Mouse (Mus musculus) urinary bladder, postnatal 4 days (tissue): ENCODE data around the gene Grhpr.
"Not testable (repeated sequence)": the region's sequence is repeated elsewhere in the genome, so short reads cannot be mapped to it uniquely, and the experiment has no call there.

Experiments
- DNase-seq, 2 experiments: peaks; one replicate each; pipeline ENCODE4 v3.0.0; 2021 to 2022; ENCODE audit warnings: low spot score in 2 of 2

Gene Grhpr

DNA sequence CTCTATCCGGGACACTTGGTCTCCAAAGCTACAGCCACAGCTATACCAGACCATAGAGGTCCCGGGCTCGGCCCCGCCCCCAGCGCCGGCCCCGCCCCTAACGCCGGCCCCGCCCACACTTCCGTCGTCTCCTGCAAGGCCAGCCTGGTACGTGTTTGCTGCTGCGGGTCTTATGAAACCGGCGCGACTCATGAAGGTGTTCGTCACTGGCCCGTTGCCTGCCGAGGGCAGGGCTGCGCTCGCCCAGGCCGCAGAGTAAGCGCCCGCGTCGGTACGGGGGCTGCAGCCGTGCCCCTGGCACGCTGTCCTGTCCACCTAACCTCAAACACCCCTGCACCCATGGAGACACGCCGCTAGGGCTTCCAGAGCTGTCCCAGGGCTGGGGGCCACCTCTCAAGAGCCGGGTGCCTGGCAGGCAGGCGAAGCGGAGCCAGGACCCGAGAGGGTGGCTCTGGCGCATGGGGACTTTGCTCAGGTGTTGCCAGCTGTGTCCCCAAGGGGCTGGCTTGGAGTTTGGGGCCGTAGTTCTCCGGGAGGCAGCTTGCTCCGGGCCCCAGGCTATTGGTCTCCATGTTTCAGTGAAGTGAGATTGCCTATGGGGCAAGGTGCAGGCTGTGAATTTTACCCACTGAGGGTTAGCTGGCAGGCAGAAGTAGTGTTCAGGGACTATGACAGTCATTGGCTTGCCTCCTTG lies at the start of gene Grhpr:
TSS of gene Grhpr (plus strand) at position 116 of the 694 bp plus-strand sequence.
- DNase-seq, result peak; percentile 80

- DNase-seq, result no peak
Measured at GRCm38 (mm10) chr4:44931732-44932131, 49.5 kb upstream of the Grhpr start.

DNA sequence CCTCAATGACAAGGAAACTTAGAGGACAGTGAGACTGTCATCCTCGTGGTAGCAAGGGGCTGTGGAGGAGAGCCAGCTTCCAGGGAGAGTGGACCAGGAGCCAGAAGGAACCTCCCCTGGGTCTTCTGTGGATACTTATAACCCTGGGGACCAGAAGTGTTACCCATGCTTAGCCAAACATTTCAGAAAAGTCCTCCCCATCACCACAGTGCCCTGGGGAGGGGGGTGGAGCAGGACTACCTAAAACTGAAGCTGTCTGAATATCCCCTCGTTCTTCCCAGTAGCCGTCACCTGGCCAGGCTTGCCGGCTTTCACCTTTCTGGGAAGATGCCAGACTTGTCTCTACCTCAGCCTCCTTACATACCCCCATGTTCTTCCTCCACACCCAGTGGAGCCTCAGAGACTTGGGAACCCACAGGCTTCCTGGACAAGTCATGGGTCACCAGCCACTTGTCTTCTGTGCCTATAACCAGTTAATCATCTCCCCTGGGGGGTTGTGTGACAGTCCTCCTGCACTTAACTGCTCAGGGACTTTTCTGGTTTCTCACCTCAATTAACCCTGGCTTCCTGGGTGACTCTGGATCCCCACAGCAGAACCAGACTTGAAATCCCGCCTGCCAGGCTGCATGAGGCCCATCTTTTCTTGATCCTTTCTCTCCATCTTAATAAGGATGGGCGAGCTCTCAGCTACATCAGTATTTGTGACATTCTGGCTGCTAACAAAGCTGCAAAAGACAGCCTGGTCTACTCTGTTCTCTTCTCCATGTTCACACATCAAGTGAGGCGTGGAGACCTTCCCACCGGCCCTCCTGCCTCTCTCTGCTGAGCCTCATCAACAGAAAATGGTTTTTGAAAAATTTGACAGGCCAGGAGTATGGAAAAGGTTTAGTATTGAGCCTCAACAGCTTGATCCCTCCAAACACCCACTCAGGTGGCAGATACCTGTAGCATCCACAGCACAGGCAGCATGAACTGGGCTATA lies 42.5 kb upstream of the Grhpr start:
- DNase-seq, result peak; percentile 15 to 53

DNA sequence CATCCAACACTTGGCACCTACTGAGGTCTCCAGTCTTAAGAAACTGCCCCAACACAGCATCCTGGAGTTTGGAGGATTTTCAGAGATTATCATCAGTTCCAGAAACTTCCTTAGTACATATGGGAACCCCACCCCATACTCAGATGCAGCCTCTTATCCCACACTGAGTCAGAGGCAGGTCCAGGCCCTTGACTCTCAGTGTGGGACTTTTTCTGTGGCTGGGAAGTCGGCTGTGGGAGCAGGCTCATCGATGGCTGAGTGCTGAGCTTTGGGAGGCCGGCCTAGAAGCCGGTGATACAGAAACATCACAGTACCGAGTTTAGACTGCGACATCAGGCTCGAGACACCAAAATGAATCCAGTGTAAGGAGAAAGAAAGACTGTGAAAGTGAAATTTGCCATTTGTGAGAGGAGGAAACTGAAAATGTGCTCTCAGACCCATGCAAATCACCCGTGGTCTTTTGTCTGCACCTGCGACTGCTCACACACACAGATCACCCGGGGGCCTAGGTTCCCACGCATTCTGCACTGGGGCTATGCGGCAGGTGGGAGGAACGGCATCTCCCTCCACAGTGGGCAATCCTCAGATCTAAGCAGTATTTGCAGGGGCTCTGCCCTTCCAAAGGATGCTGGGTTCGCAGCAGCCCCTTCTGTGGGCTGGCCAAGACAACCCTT lies 41.5 kb upstream of the Grhpr start:
- DNase-seq, result peak in 1 of 2 experiments; percentile 54

- DNase-seq, result peak in 1 of 2 experiments; percentile 39
Measured at GRCm38 (mm10) chr4:44940286-44940685, 40.9 kb upstream of the Grhpr start.

- DNase-seq, result no peak
Measured at GRCm38 (mm10) chr4:44942237-44942636, 39.0 kb upstream of the Grhpr start.

DNA sequence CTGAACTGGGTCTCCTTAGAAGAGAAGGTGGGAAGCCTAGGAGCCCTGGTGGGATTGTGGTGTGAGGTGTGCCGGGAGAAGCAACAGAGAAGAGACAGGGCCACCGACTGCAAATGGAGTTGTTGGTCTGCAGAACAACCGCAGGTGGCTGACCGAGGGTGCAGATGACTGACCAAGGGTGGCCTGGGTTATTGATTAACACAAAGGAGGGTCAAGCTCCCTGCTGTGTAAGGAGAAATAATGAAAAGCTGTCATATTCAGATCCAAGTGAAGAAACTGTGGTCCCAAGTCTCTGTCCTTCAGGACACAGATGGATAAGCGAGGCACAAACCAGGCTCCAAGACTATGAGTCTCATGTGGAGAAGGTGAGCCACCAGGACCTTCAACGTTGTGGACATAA lies 37.7 kb upstream of the Grhpr start:
- no peak for DNase-seq

GRCm38 (mm10) chr4:44944426-44945075 lies 36.6 kb upstream of the Grhpr start:
- DNase-seq, result no peak

- not testable (repeated sequence) for DNase-seq
Measured at GRCm38 (mm10) chr4:44946126-44946525, 35.1 kb upstream of the Grhpr start.

- DNase-seq, result no peak
Measured at GRCm38 (mm10) chr4:44947464-44947863, 33.7 kb upstream of the Grhpr start.

DNA sequence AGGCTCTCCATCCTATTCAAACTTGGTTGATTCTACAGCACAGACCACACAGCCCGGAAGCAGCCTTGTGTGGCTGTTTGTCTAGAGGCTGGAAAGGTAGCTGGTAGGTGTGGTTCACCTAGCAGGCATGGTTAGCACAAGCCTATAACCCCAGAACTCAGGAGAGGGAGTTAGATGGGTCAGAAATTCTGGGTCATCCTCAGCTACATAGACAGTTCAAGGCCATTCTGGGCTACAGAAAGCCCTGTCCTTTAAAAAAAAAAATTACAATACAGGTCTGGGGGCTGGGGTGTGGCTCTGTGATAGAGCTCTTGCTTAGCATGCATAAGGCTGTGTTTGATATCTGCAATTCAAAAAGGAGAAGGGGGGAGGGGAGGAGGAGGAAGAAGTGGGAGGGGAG lies 32.9 kb upstream of the Grhpr start:
- DNase-seq, result no peak

GRCm38 (mm10) chr4:44953041-44953440 lies 28.2 kb upstream of the Grhpr start:
- no peak for DNase-seq

- no peak for DNase-seq
Measured at GRCm38 (mm10) chr4:44958776-44959175, 22.4 kb upstream of the Grhpr start.

GRCm38 (mm10) chr4:44959220-44959619 lies 22.0 kb upstream of the Grhpr start:
- no peak for DNase-seq

DNA sequence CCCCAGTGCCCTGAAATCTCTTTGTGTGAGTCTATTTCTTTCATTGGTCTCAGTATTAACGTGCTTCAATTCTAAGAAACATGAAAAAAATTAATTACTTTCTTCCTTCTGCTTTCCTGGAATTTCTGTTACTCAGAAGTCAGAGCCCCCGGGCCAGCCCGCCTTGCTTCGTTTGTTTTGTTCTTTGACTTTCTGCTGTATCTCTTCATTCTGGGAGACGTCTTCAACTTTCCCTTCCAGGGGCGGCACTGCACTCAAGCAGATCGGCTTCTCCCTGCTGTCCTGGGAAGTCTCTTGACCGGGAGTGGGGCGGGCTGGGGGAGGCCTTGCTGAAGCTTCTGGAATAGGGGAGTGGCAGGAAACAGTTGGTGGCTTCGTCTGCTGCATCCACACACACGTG lies 18.0 kb upstream of the Grhpr start:
- DNase-seq, result no peak

DNA sequence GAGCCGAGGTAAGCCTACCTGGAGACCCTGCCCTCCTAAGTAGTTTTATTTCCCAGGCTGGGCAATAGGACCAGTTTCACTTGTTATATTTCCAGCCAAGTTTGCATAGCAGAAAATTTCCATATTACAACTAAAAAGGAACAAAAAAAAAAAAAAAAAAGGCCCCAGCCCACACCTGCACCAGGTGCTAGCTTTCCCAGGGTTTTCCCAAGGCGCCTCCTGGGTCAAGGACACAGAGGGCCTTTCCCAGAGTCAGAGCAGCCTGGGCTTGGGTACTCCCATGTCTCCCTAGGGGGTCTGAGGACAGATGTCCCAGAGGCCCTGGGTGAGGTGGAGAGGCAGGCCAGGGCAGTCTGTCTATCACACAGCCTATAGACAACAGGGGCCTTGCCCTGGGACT lies 16.0 kb upstream of the Grhpr start:
- DNase-seq, result no peak

- DNase-seq, result no peak
Measured at GRCm38 (mm10) chr4:44965736-44966135, 15.5 kb upstream of the Grhpr start.

- no peak for DNase-seq
Measured at GRCm38 (mm10) chr4:44967402-44967801, 13.8 kb upstream of the Grhpr start.

GRCm38 (mm10) chr4:44970056-44970455 lies 11.1 kb upstream of the Grhpr start:
- no peak for DNase-seq

DNA sequence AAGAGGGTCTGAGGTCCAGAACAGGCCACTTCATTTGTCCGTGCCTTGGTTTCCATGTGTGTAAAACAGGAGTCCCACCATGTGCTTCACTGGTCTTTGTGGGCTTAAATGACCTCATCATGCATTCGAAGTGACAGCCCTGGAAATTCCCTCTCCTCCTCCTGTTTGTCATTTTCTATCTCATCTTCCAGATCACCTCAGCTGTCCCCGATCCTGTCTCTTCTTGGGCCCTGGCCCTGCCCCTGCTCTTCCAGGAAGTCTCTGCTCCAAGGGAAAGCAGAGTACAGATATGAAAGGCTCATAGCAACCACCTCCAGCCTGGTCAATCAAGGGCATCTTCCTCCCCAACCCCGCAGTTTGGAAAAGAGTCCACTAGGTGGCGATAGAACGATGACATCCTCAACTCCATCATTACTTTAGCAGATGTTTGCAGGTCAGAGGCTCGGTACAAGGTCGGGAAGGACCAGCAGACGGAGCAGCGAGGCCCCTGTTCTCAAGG lies 10.5 kb upstream of the Grhpr start:
- no peak for DNase-seq

- peak; percentile 81 to 88 for DNase-seq
Measured at GRCm38 (mm10) chr4:44973450-44973849, 7.7 kb upstream of the Grhpr start.

DNA sequence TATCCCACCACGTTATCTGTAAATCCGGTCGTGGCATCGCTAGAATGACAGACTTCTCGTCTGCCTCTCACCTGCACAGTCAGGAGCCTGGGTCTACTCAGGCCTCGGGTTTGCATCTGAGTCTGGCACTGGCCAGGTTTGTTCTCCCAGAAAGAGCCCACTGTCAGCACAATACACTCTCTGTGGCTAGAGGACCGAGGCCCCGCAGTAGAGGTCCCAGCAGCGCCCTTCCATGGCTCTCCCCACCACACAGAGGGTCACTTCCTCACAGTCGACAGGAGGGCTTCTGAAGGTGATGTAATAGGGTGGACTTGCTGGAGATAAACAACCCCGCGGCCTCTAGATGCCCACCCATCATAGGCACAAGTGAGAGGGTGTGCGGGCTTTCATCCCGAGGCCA lies 7.3 kb upstream of the Grhpr start:
- DNase-seq, result no peak
